Mouse (Mus musculus): ENCODE data around the gene Gm5538. TPM values are rescaled to one million over a fixed set of nuclear protein-coding genes. Genes with fewer than 3 reads are reported as not detected.

Gene Gm5538
- not detected in 2 replicates for polyA plus RNA-seq (2015; fragmentation: Nextera tagmentation; extraction: Ambion mirVana)

- ATAC-seq (replicated peaks): no peak
- H3K27me3 ChIP-seq (replicated peaks): no peaks in the 10 kb centered on the region
- no peak within 1 kb of the TSS for H3K4me3 ChIP-seq
- 94% methylated on average over 2 of the region's 2 CpGs for WGBS
- H3K9ac ChIP-seq: no peak within 1 kb of the TSS
- no peak within 1 kb of the TSS for H3K27ac ChIP-seq
- no peak within 1 kb of the TSS for H3K4me2 ChIP-seq
- no peaks in the 10 kb centered on the region for H3K36me3 ChIP-seq (replicated peaks)
- H3K9me3 ChIP-seq: no peaks in the 10 kb centered on the region
- H3K4me1 ChIP-seq: no peaks in the 10 kb centered on the region
These were observed at the start of gene Gm5538 for GRCm38 (mm10) chr3:59729490-59729889. Gene Gm5538, plus strand, starts transcription at chr3:59729790.

- no peak for ATAC-seq (replicated peaks)
- no peak overlapping the region for H3K9ac ChIP-seq
- H3K9me3 ChIP-seq: no peaks in the 10 kb centered on the region
- no peak overlapping the region for H3K27ac ChIP-seq
- H3K4me1 ChIP-seq: no peaks in the 10 kb centered on the region
- no peak overlapping the region for H3K4me2 ChIP-seq
- no peak overlapping the region for H3K4me3 ChIP-seq
- WGBS: 84% methylated on average over 3 of the region's 3 CpGs
- H3K27me3 ChIP-seq (replicated peaks): no peaks in the 10 kb centered on the region
- H3K36me3 ChIP-seq (replicated peaks): no peaks in the 10 kb centered on the region
These were observed 32.2 kb upstream of the Gm5538 start for GRCm38 (mm10) chr3:59697391-59697790.

GRCm38 (mm10) chr3:59702614-59703110 lies 26.9 kb upstream of the Gm5538 start:
- Histone ChIP-seq H3K4me2 (no peak overlapping the region), H3K27me3 (replicated peaks) (no peaks in the 10 kb centered on the region), H3K36me3 (replicated peaks) (no peaks in the 10 kb centered on the region), H3K9ac (no peak overlapping the region), H3K4me1 (no peaks in the 10 kb centered on the region), H3K27ac (no peak overlapping the region), H3K4me3 (no peak overlapping the region), H3K9me3 (no peaks in the 10 kb centered on the region)
- 95% methylated on average over 1 of the region's 1 CpGs for WGBS
- no peak for ATAC-seq (replicated peaks)

GRCm38 (mm10) chr3:59739866-59740265 lies 10.3 kb downstream of the Gm5538 start:
- no peak overlapping the region for H3K4me2 ChIP-seq
- H3K36me3 ChIP-seq (replicated peaks): no peaks in the 10 kb centered on the region
- WGBS: 97% methylated on average over 1 of the region's 1 CpGs
- no peak overlapping the region for H3K27ac ChIP-seq
- no peaks in the 10 kb centered on the region for H3K9me3 ChIP-seq
- no peak for ATAC-seq (replicated peaks)
- no peaks in the 10 kb centered on the region for H3K4me1 ChIP-seq
- no peaks in the 10 kb centered on the region for H3K27me3 ChIP-seq (replicated peaks)
- no peak overlapping the region for H3K4me3 ChIP-seq
- no peak overlapping the region for H3K9ac ChIP-seq

- no peaks in the 10 kb centered on the region for H3K27me3 ChIP-seq (replicated peaks)
These were observed 14.6 kb downstream of the Gm5538 start for GRCm38 (mm10) chr3:59744181-59744580.

More at GRCm38 (mm10) chr3:59744181-59744580, 14.6 kb downstream of the Gm5538 start:
- 25% methylated on average over 2 of the region's 2 CpGs for WGBS
- no peaks in the 10 kb centered on the region for H3K4me1 ChIP-seq
- no peak overlapping the region for H3K4me2 ChIP-seq
- H3K27ac ChIP-seq: no peak overlapping the region
- no peak overlapping the region for H3K9ac ChIP-seq
- H3K36me3 ChIP-seq (replicated peaks): no peaks in the 10 kb centered on the region
- H3K9me3 ChIP-seq: no peaks in the 10 kb centered on the region
- no peak overlapping the region for H3K4me3 ChIP-seq
- no peak for ATAC-seq (replicated peaks)

Other genes starting within 250 kb of the Gm5538 start
- gene Gm8298, start 131.3 kb downstream of the Gm5538 start, polyA plus RNA-seq (2015; fragmentation: Nextera tagmentation; extraction: Ambion mirVana): not detected in 2 replicates
- gene C130079G13Rik, start 195.4 kb downstream of the Gm5538 start, polyA plus RNA-seq (2015; fragmentation: Nextera tagmentation; extraction: Ambion mirVana): not detected in 2 replicates